Mouse (Mus musculus): ENCODE results near the gene Orai2.

DNA sequence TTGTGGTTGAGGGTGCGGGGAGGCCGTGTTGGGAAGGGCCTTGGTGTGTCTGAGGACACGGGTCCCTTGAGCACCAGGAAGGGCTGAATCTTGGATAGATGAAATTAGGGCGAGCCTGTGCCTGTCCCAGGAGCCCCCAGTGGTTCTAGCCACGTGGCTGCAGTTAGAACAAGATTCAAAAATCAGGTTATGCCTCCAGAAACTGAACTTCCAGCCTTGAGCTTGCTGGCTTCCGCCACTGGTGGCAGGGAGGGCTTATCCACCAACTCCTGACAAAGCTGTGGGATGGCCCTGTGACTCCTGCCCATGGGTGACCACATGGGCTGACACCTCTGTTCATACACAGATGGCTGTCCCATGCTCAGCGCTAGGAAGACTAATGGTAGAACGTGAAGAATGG, 22.8 kb downstream of the Orai2 start:
- no peak for TF ChIP-seq EP300 (IDR thresholded peaks at IDR 0.05; ENCODE audit: low read length)
- no peak for TF ChIP-seq CTCF (conservative IDR thresholded peaks at IDR 0.05 in 1 of 2, IDR thresholded peaks at IDR 0.05 in 1 of 2; ENCODE audit: low read depth in 2 of 2, low read length in 2 of 2)

All from CH12.LX (cell line).